Mouse (Mus musculus): ENCODE results near the gene Reps2. TPM values are rescaled to one million over a fixed set of nuclear protein-coding genes. Genes with fewer than 3 reads are reported as not detected.

Gene Reps2
- total and polyA plus RNA-seq, 3 experiments: 0.06 TPM; not detected in 2

DNA sequence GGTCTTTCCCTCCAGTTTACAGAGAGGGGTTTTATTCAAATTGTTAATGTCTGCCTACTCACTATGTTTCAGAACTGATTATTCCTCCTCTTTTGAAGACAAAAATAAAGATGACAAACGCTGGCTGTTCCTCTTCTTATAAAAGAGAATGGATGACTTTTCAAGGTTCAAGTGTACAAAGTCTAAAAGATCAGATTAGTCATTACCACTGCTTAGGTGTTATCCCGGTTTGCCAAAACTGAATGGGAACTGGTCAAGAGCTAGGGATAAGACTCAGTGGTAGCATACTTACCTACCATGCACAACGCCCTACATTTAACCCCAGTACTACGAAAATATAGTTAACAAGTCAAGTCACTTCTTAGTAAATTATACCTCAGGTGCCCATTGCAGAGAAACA lies 77.9 kb downstream of the Reps2 start:
- Histone ChIP-seq H3K27me3 (replicated peaks) (no peaks in the 10 kb centered on the region), H3K9me3 (replicated peaks; ENCODE audit: low read length) (no peaks in the 10 kb centered on the region), H3K4me3 (replicated peaks in 1 of 3; ENCODE audit: low read depth in 2 of 3, low read length in 2 of 3, poor library complexity in 1 of 3) (no peak overlapping the region), H3K27ac (ENCODE audit: insufficient read depth, low read depth) (no peak overlapping the region), H3K36me3 (replicated peaks in 1 of 2; ENCODE audit: control insufficient read depth in 1 of 2, insufficient read depth in 1 of 2, low read length in 1 of 2) (no peaks in the 10 kb centered on the region), H3K4me2 (ENCODE audit: insufficient read depth, low read depth, poor library complexity, severe bottlenecking) (no peak overlapping the region), H3K9ac (ENCODE audit: insufficient read depth, low read depth) (no peak overlapping the region), H3K4me1 (ENCODE audit: control insufficient read depth in 1 of 2, insufficient read depth in 2 of 2) (no peaks in the 10 kb centered on the region), H3K79me2 (replicated peaks; ENCODE audit: control insufficient read depth, extremely low read depth, insufficient read depth, poor library complexity, severe bottlenecking) (no peaks in the 10 kb centered on the region)
- no peak for DNase-seq (ENCODE audit: extremely low read depth)
- in situ Hi-C loops (cut with MboI; ENCODE audit: low pct_ligation_motif_present, low pct_unique_long_range_greater_than_20kb, low sequenced_read_pairs): no loop called here
- TF ChIP-seq UBTF (IDR thresholded peaks at IDR 0.05; ENCODE audit: low read depth, low read length) (no peak), RCOR1 (conservative IDR thresholded peaks at IDR 0.05; ENCODE audit: low read depth, low read length) (no peak), JUN (IDR thresholded peaks at IDR 0.05; ENCODE audit: insufficient read depth, low read depth, low read length) (no peak), ZKSCAN1 (IDR thresholded peaks at IDR 0.05; ENCODE audit: borderline replicate concordance, low read depth, low read length) (no peak), HCFC1 (IDR thresholded peaks at IDR 0.05; ENCODE audit: low read depth, low read length) (no peak), USF2 (conservative IDR thresholded peaks at IDR 0.05; ENCODE audit: low read depth, low read length) (no peak), MAFK (IDR thresholded peaks at IDR 0.05; ENCODE audit: insufficient replicate concordance, low read length) (no peak), ZMIZ1 (IDR thresholded peaks at IDR 0.05; ENCODE audit: low read depth, low read length) (no peak), BHLHE40 (IDR thresholded peaks at IDR 0.05; ENCODE audit: low read depth, low read length) (no peak), TBP (conservative IDR thresholded peaks at IDR 0.05; ENCODE audit: low read depth, low read length) (no peak), ZC3H11A (IDR thresholded peaks at IDR 0.05; ENCODE audit: low read depth, low read length) (no peak), MXI1 (IDR thresholded peaks at IDR 0.05; ENCODE audit: low read depth, low read length) (no peak), RAD21 (IDR thresholded peaks at IDR 0.05; ENCODE audit: low read depth, low read length) (no peak), KAT2A (IDR thresholded peaks at IDR 0.05; ENCODE audit: insufficient replicate concordance, low read length) (no peak), POLR2AphosphoS2 (IDR thresholded peaks at IDR 0.05; ENCODE audit: low read depth, low read length) (no peak), POLR2A (IDR thresholded peaks at IDR 0.05; ENCODE audit: low read depth, low read length) (no peak), GABPA (IDR thresholded peaks at IDR 0.05; ENCODE audit: insufficient replicate concordance, low read depth, low read length) (no peak)
- dilution Hi-C loops (cut with MboI; ENCODE audit: extremely low pct_ligation_motif_present, extremely low pct_unique_long_range_greater_than_20kb, low sequenced_read_pairs): no loop called here

- no peak overlapping the region for H3K9ac ChIP-seq (ENCODE audit: insufficient read depth, low read depth)
- no peak overlapping the region for H3K4me2 ChIP-seq (ENCODE audit: insufficient read depth, low read depth, poor library complexity, severe bottlenecking)
- H3K36me3 ChIP-seq (replicated peaks in 1 of 2; ENCODE audit: control insufficient read depth in 1 of 2, insufficient read depth in 1 of 2, low read length in 1 of 2): no peaks in the 10 kb centered on the region
- dilution Hi-C loops (cut with MboI; ENCODE audit: extremely low pct_ligation_motif_present, extremely low pct_unique_long_range_greater_than_20kb, low sequenced_read_pairs) (no loop called here), in situ Hi-C loops (cut with MboI; ENCODE audit: low pct_ligation_motif_present, low pct_unique_long_range_greater_than_20kb, low sequenced_read_pairs) (no loop called here)
- H3K4me3 ChIP-seq (replicated peaks in 1 of 3; ENCODE audit: low read depth in 2 of 3, low read length in 2 of 3, poor library complexity in 1 of 3): no peak overlapping the region
- no peak overlapping the region for H3K27ac ChIP-seq (ENCODE audit: insufficient read depth, low read depth)
- TF ChIP-seq MXI1 (IDR thresholded peaks at IDR 0.05; ENCODE audit: low read depth, low read length) (no peak), CHD1 (IDR thresholded peaks at IDR 0.05; ENCODE audit: low read depth, low read length) (no peak), USF2 (conservative IDR thresholded peaks at IDR 0.05; ENCODE audit: low read depth, low read length) (no peak), TCF12 (IDR thresholded peaks at IDR 0.05; ENCODE audit: low read depth, low read length) (no peak), RAD21 (IDR thresholded peaks at IDR 0.05; ENCODE audit: low read depth, low read length) (no peak), BHLHE40 (IDR thresholded peaks at IDR 0.05; ENCODE audit: low read depth, low read length) (no peak), MAFK (IDR thresholded peaks at IDR 0.05; ENCODE audit: insufficient replicate concordance, low read length) (no peak)
- no peaks in the 10 kb centered on the region for H3K4me1 ChIP-seq (ENCODE audit: control insufficient read depth in 1 of 2, insufficient read depth in 2 of 2)
- no peaks in the 10 kb centered on the region for H3K79me2 ChIP-seq (replicated peaks; ENCODE audit: control insufficient read depth, extremely low read depth, insufficient read depth, poor library complexity, severe bottlenecking)
- no peak for DNase-seq (ENCODE audit: extremely low read depth)
- H3K27me3 ChIP-seq (replicated peaks): no peaks in the 10 kb centered on the region
- no peaks in the 10 kb centered on the region for H3K9me3 ChIP-seq (replicated peaks; ENCODE audit: low read length)
Measured at GRCm38 (mm10) chrX:162556459-162556841, 87.0 kb downstream of the Reps2 start.
